Mouse (Mus musculus): ENCODE data around the gene Cfap69. TPM values are rescaled to one million over a fixed set of nuclear protein-coding genes. Genes with fewer than 3 reads are reported as not detected.

Cfap69 gene
- polyA plus RNA-seq (2012; ENCODE audit: insufficient read depth, low replicate concordance) = not detected in 2 replicates

GRCm38 (mm10) chr5:5663655-5664370 lies at the start of gene Cfap69:
Gene Cfap69, minus strand, starts transcription at chr5:5664239.
- Histone ChIP-seq H3K4me1 (peaks cover 8% of the 10 kb centered on the region), H3K4me3 (replicated peaks) (peak within 1 kb of the TSS; percentile 86), H3K27me3 (replicated peaks) (peaks cover 26% of the 10 kb centered on the region), H3K9me3 (no peaks in the 10 kb centered on the region), H3K36me3 (replicated peaks; ENCODE audit: low read length) (no peaks in the 10 kb centered on the region)
- TF ChIP-seq GATA1 (IDR thresholded peaks at IDR 0.05; ENCODE audit: borderline replicate concordance, low read length) (no peak), FLI1 (IDR thresholded peaks at IDR 0.05; ENCODE audit: low read length) (no peak)

GRCm38 (mm10) chr5:5711032-5711431 lies 47.0 kb upstream of the Cfap69 start:
- H3K4me1 ChIP-seq = no peaks in the 10 kb centered on the region
- no peak overlapping the region for H3K4me3 ChIP-seq (replicated peaks)
- H3K27me3 ChIP-seq (replicated peaks) = no peaks in the 10 kb centered on the region
- TF ChIP-seq FLI1 (IDR thresholded peaks at IDR 0.05; ENCODE audit: low read length) = no peak
- TF ChIP-seq GATA1 (IDR thresholded peaks at IDR 0.05; ENCODE audit: borderline replicate concordance, low read length) = no peak
- H3K9me3 ChIP-seq = no peaks in the 10 kb centered on the region
- no peaks in the 10 kb centered on the region for H3K36me3 ChIP-seq (replicated peaks; ENCODE audit: low read length)

- Histone ChIP-seq H3K4me3 (replicated peaks) (no peak overlapping the region), H3K27me3 (replicated peaks) (no peaks in the 10 kb centered on the region), H3K4me1 (no peaks in the 10 kb centered on the region), H3K36me3 (replicated peaks; ENCODE audit: low read length) (no peaks in the 10 kb centered on the region), H3K9me3 (no peaks in the 10 kb centered on the region)
- TF ChIP-seq FLI1 (IDR thresholded peaks at IDR 0.05; ENCODE audit: low read length) = no peak
- TF ChIP-seq GATA1 (IDR thresholded peaks at IDR 0.05; ENCODE audit: borderline replicate concordance, low read length) = no peak
Observed at GRCm38 (mm10) chr5:5707341-5708278, 43.6 kb upstream of the Cfap69 start.

GRCm38 (mm10) chr5:5705019-5705418 lies 41.0 kb upstream of the Cfap69 start:
- Histone ChIP-seq H3K4me1 (no peaks in the 10 kb centered on the region), H3K36me3 (replicated peaks; ENCODE audit: low read length) (no peaks in the 10 kb centered on the region), H3K4me3 (replicated peaks) (no peak overlapping the region), H3K27me3 (replicated peaks) (no peaks in the 10 kb centered on the region), H3K9me3 (peaks cover 3% of the 10 kb centered on the region; the same call in 1 of the 2 replicates)
- no peak for TF ChIP-seq GATA1 (IDR thresholded peaks at IDR 0.05; ENCODE audit: borderline replicate concordance, low read length)
- no peak for TF ChIP-seq FLI1 (IDR thresholded peaks at IDR 0.05; ENCODE audit: low read length)

- no peaks in the 10 kb centered on the region for H3K4me1 ChIP-seq
- H3K9me3 ChIP-seq = peaks cover 11% of the 10 kb centered on the region
- H3K4me3 ChIP-seq (replicated peaks) = no peak overlapping the region
- no peaks in the 10 kb centered on the region for H3K36me3 ChIP-seq (replicated peaks; ENCODE audit: low read length)
- peaks cover 1% of the 10 kb centered on the region for H3K27me3 ChIP-seq (replicated peaks)
- TF ChIP-seq FLI1 (IDR thresholded peaks at IDR 0.05; ENCODE audit: low read length) = no peak
- no peak for TF ChIP-seq GATA1 (IDR thresholded peaks at IDR 0.05; ENCODE audit: borderline replicate concordance, low read length)
Observed at GRCm38 (mm10) chr5:5700386-5700785, 36.3 kb upstream of the Cfap69 start.

- peaks cover 11% of the 10 kb centered on the region for H3K9me3 ChIP-seq
- H3K4me3 ChIP-seq (replicated peaks) = no peak overlapping the region
- H3K36me3 ChIP-seq (replicated peaks; ENCODE audit: low read length) = no peaks in the 10 kb centered on the region
- H3K27me3 ChIP-seq (replicated peaks) = peaks cover 14% of the 10 kb centered on the region
- TF ChIP-seq FLI1 (IDR thresholded peaks at IDR 0.05; ENCODE audit: low read length) (no peak), GATA1 (IDR thresholded peaks at IDR 0.05; ENCODE audit: borderline replicate concordance, low read length) (no peak)
- H3K4me1 ChIP-seq = peaks cover 7% of the 10 kb centered on the region
Observed at GRCm38 (mm10) chr5:5698830-5699229, 34.8 kb upstream of the Cfap69 start.

GRCm38 (mm10) chr5:5695401-5695942 lies 31.4 kb upstream of the Cfap69 start:
- Histone ChIP-seq H3K9me3 (peaks cover 8% of the 10 kb centered on the region), H3K4me1 (peaks cover 11% of the 10 kb centered on the region), H3K36me3 (replicated peaks; ENCODE audit: low read length) (no peaks in the 10 kb centered on the region), H3K4me3 (replicated peaks) (no peak overlapping the region), H3K27me3 (replicated peaks) (peaks cover 39% of the 10 kb centered on the region)
- TF ChIP-seq GATA1 (IDR thresholded peaks at IDR 0.05; ENCODE audit: borderline replicate concordance, low read length) = no peak
- no peak for TF ChIP-seq FLI1 (IDR thresholded peaks at IDR 0.05; ENCODE audit: low read length)

- no peak for TF ChIP-seq GATA1 (IDR thresholded peaks at IDR 0.05; ENCODE audit: borderline replicate concordance, low read length)
- TF ChIP-seq FLI1 (IDR thresholded peaks at IDR 0.05; ENCODE audit: low read length) = no peak
- H3K4me3 ChIP-seq (replicated peaks) = peak within 1 kb of the TSS; percentile 88
- peaks cover 8% of the 10 kb centered on the region for H3K9me3 ChIP-seq
Observed at GRCm38 (mm10) chr5:5693956-5694653, 30.1 kb upstream of the Cfap69 start, which contains the start of gene Steap2. Gene Steap2, minus strand, starts transcription at chr5:5694578.

GRCm38 (mm10) chr5:5693541-5693955 lies 29.5 kb upstream of the Cfap69 start:
- Histone ChIP-seq H3K36me3 (replicated peaks; ENCODE audit: low read length) (no peaks in the 10 kb centered on the region), H3K4me1 (peaks cover 11% of the 10 kb centered on the region), H3K4me3 (replicated peaks) (peak overlapping the region; percentile 88), H3K9me3 (peaks cover 8% of the 10 kb centered on the region), H3K27me3 (replicated peaks) (peaks cover 39% of the 10 kb centered on the region)
- no peak for TF ChIP-seq GATA1 (IDR thresholded peaks at IDR 0.05; ENCODE audit: borderline replicate concordance, low read length)
- no peak for TF ChIP-seq FLI1 (IDR thresholded peaks at IDR 0.05; ENCODE audit: low read length)

More at GRCm38 (mm10) chr5:5693956-5694653, 30.1 kb upstream of the Cfap69 start, which contains the start of gene Steap2:
- no peaks in the 10 kb centered on the region for H3K36me3 ChIP-seq (replicated peaks; ENCODE audit: low read length)
- H3K4me1 ChIP-seq = peaks cover 11% of the 10 kb centered on the region
- H3K27me3 ChIP-seq (replicated peaks) = peaks cover 39% of the 10 kb centered on the region
